Mouse (Mus musculus) ES-Bruce4 (cell line): ENCODE measurements around the gene Tbl3.

ENCODE experiments used
- CTCF ChIP-seq: IDR thresholded peaks from one replicate; pipeline ENCODE4 v1.8.1; 2011; ENCODE audit warnings: low read depth, low read length
- EP300 ChIP-seq: IDR thresholded peaks from 2 replicates; pipeline ENCODE4 v1.6.1; 2011; ENCODE audit warnings: low read depth, low read length; ENCODE audit not compliant: insufficient read depth

DNA sequence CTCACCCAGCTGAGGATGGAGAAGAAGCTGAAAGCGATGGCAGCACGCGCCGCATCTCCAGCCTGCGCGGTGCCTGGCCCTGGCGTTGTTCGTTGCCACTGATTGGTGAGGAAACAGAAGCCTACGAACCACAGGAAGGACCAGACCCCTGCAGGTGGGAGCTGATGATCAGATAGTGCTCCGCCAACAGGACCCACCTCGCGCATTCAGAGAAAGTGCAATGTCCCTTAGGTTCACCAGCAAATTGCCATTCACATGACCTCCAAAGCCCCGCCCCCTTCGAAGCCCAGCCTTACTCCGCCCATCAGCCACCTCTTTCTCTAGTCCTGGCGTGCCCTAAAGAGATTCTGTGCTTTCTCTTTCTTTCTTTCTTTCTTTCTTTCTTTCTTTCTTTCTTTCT lies 20.9 kb downstream of the Tbl3 start:
- no peak for TF ChIP-seq EP300
- no peak for TF ChIP-seq CTCF
